Comparison of ENCODE assay signal across 8 mouse cellular contexts in the genomic region with DNA sequence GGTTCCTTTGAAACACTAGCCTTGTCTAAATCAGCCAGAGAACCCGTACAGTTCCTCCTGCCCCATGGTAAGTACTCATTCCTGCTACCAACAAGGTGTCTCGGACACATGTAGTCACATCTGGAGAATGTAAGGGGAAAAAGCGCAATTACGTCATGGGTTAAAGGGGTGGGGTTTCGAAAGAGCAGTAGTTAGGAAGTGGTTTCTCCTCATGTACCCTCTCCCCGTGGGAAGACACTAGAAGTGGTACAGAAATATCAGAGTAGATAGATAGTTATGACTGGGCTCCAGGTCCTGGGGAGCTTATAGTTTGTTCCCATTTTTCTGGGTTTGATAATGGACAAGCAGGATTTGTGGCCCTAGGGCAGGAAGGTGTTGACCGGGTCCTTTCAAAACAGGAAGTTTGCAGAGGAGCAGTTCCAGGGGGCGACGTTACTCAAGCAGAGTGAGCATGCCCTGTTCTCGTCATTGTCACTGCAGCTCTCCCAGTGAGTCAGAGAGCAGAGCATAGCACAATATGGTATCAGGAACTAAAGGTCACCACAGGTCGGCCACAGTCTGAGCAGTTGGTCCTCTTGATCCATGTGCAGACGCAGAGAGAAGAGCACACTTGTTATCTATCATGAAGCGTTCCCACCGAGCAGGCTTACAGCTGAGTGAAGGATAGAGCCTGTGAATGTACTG. TPM values are rescaled to one million over a fixed set of nuclear protein-coding genes. Genes with fewer than 3 reads are reported as not detected.
DNase-seq lines count a peak whose midpoint lies in the region; ATAC-seq and TF ChIP-seq lines count a peak whose summit lies in the region.
"Had no signal": no experiment of that assay in that cellular context is flagged by ENCODE, and none has a peak within 500 bp of the region (broad histone marks: within the 10 kb centered on the region; RNA-seq: fewer than 3 reads in every experiment).

No protein-coding gene starts in this region.

- no peaks in the 10 kb centered on the region for H3K9me3 ChIP-seq in kidney, embryonic 14.5 days (ENCODE audit: control insufficient read depth, low read length)
- no peaks in the 10 kb centered on the region for H3K9me3 ChIP-seq in CH12.LX (replicated peaks; ENCODE audit: low read length)

- no peaks in the 10 kb centered on the region; the same call in 1 of the 2 replicates for H3K36me3 ChIP-seq in kidney, adult 2 months (ENCODE audit: control insufficient read depth, insufficient read depth, low read length)
- peaks cover 6% of the 10 kb centered on the region; the same call in 1 of the 2 replicates for H3K36me3 ChIP-seq in kidney, embryonic 14.5 days (ENCODE audit: control insufficient read depth, insufficient read depth, low read length)
- peaks cover 6 to 31% of the 10 kb centered on the region in 2 experiments for H3K36me3 ChIP-seq in CH12.LX (replicated peaks in 1 of 2; ENCODE audit: control insufficient read depth in 1 of 2, insufficient read depth in 1 of 2, low read length in 1 of 2)

- TF ChIP-seq EP300 in CH12.LX (IDR thresholded peaks at IDR 0.05; ENCODE audit: low read length) = peak; percentile 35; the same call in 1 of the 2 replicates

- no peak for TF ChIP-seq POLR2A in kidney, adult 2 months (IDR thresholded peaks at IDR 0.05; ENCODE audit: low read depth, low read length)
- TF ChIP-seq POLR2A in CH12.LX (IDR thresholded peaks at IDR 0.05; ENCODE audit: low read depth, low read length) = peak; percentile 41; the same call in 1 of the 2 replicates

- no peak for ATAC-seq in kidney, embryonic 14.5 days (ENCODE audit: low FRiP score, low TSS enrichment)
- ATAC-seq in megakaryocyte-erythroid progenitor cell, adult 5-6 weeks (replicated peaks; ENCODE audit: low FRiP score, low TSS enrichment, poor library complexity, severe bottlenecking) = 0 out of 2 replicates have a peak, but pooled peaks have one; percentile 21

- no peaks in the 10 kb centered on the region for H3K4me1 ChIP-seq in kidney, adult 2 months (ENCODE audit: control insufficient read depth, insufficient read depth, low read length)
- H3K4me1 ChIP-seq in kidney, embryonic 14.5 days (ENCODE audit: control insufficient read depth, insufficient read depth, low read length) = no peaks in the 10 kb centered on the region
- H3K4me1 ChIP-seq in CH12.LX (ENCODE audit: control insufficient read depth in 1 of 2, insufficient read depth in 2 of 2) = peaks cover 3 to 18% of the 10 kb centered on the region in 2 experiments; a peak in 3 of 4 replicates

- H3K4me2 ChIP-seq in kidney, embryonic 14.5 days (replicated peaks; ENCODE audit: low read depth, low read length) = no peak overlapping the region
- H3K4me2 ChIP-seq in CH12.LX (ENCODE audit: insufficient read depth, low read depth, poor library complexity, severe bottlenecking) = peak overlapping the region; percentile 35; the same call in 1 of the 2 replicates

- dilution Hi-C loops in CH12.LX (cut with MboI; ENCODE audit: extremely low pct_ligation_motif_present, extremely low pct_unique_long_range_greater_than_20kb, low sequenced_read_pairs) = no loop called here

- TF ChIP-seq CTCF in kidney, adult 2 months (conservative IDR thresholded peaks at IDR 0.05; ENCODE audit: insufficient read depth, insufficient read length, low read depth, low read length) = no peak
- TF ChIP-seq CTCF in CH12.LX (conservative IDR thresholded peaks at IDR 0.05 in 1 of 2, IDR thresholded peaks at IDR 0.05 in 1 of 2; ENCODE audit: low read depth in 2 of 2, low read length in 2 of 2) = peak in 1 of 2 experiments; percentile 9; a peak in 1 of 4 replicates

- no peaks in the 10 kb centered on the region for H3K79me2 ChIP-seq in CH12.LX (replicated peaks; ENCODE audit: control insufficient read depth, extremely low read depth, insufficient read depth, poor library complexity, severe bottlenecking)

- no peak for TF ChIP-seq RAD21 in CH12.LX (IDR thresholded peaks at IDR 0.05; ENCODE audit: low read depth, low read length)

- H3K27me3 ChIP-seq in kidney, adult 2 months (replicated peaks; ENCODE audit: control insufficient read depth, insufficient read depth, low read length) = no peaks in the 10 kb centered on the region
- H3K27me3 ChIP-seq in kidney, embryonic 14.5 days (ENCODE audit: control insufficient read depth, insufficient read depth, low read length) = no peaks in the 10 kb centered on the region
- H3K27me3 ChIP-seq in CH12.LX (replicated peaks) = no peaks in the 10 kb centered on the region

- in situ Hi-C loops in CH12.LX (cut with MboI; ENCODE audit: low pct_ligation_motif_present, low pct_unique_long_range_greater_than_20kb, low sequenced_read_pairs) = loop anchor here (25.0 kb wide), 3 partner anchors 455 to 1005 kb away; partner anchors contain the start of genes Aadat and Gm10283

- intact Hi-C loops in gastrocnemius, postnatal 14 days (cut with DNase I; ENCODE audit: low total_unique reads) = no loop called here

- no peak overlapping the region for H3K27ac ChIP-seq in kidney, adult 2 months (ENCODE audit: insufficient read depth, low read depth, low read length)
- H3K27ac ChIP-seq in kidney, embryonic 14.5 days (ENCODE audit: low read depth, low read length) = no peak overlapping the region
- no peak overlapping the region for H3K27ac ChIP-seq in CH12.LX (ENCODE audit: insufficient read depth, low read depth)

- no peak overlapping the region for H3K4me3 ChIP-seq in kidney, adult 2 months (ENCODE audit: insufficient read depth, low read depth, low read length)
- H3K4me3 ChIP-seq in kidney, embryonic 14.5 days (ENCODE audit: low read length) = no peak overlapping the region
- H3K4me3 ChIP-seq in CH12.LX (replicated peaks in 1 of 3; ENCODE audit: low read depth in 2 of 3, low read length in 2 of 3, poor library complexity in 1 of 3) = peak overlapping the region in 1 of 3 experiments; percentile 18

- no peak overlapping the region for H3K9ac ChIP-seq in kidney, embryonic 14.5 days (ENCODE audit: low read depth, low read length)
- no peak overlapping the region for H3K9ac ChIP-seq in CH12.LX (ENCODE audit: insufficient read depth, low read depth)

- peak; percentile 24 for DNase-seq in kidney, adult 2 months
- DNase-seq in CH12.LX (ENCODE audit: extremely low read depth) = peak; percentile 74
- DNase-seq in ZHBTc4 (ENCODE audit: low read depth, low spot score) = peak; percentile 23
- no peak for DNase-seq in gastrocnemius, postnatal 14 days
- no peak for DNase-seq in testis, postnatal 14 days (ENCODE audit: low spot score)
- DNase-seq: lung, adult 18-20 months had no signal

- 64% methylated on average over 14 of the region's 14 CpGs for WGBS in kidney, adult 2 months
- 76% methylated on average over 14 of the region's 14 CpGs for WGBS in kidney, embryonic 14.5 days

TF ChIP-seq in CH12.LX, 34 proteins besides CTCF, POLR2A, EP300 and RAD21:
- peak; percentile 48; the same call in 1 of the 2 replicates for TF ChIP-seq ELF1 (IDR thresholded peaks at IDR 0.05; ENCODE audit: low read depth, low read length)
- 0 out of 2 replicates have a peak, but pooled peaks have one; percentile 12 for TF ChIP-seq MAX (IDR thresholded peaks at IDR 0.05; ENCODE audit: low read length)
- peak; percentile 45; the same call in 1 of the 2 replicates for TF ChIP-seq NRF1 (IDR thresholded peaks at IDR 0.05; ENCODE audit: low read depth, low read length)
- TF ChIP-seq UBTF (IDR thresholded peaks at IDR 0.05; ENCODE audit: low read depth, low read length) = no peak
- 0 out of 2 replicates have a peak, but pooled peaks have one; percentile 17 for TF ChIP-seq JUND (conservative IDR thresholded peaks at IDR 0.05; ENCODE audit: low read depth, low read length)
- TF ChIP-seq MYC (IDR thresholded peaks at IDR 0.05; ENCODE audit: low read depth, low read length) = peak; percentile 40; the same call in 1 of the 2 replicates
- TF ChIP-seq TBP (conservative IDR thresholded peaks at IDR 0.05; ENCODE audit: low read depth, low read length) = no peak
- TF ChIP-seq IRF4 (IDR thresholded peaks at IDR 0.05; ENCODE audit: low read depth, low read length) = peak; percentile 55; the same call in 1 of the 2 replicates
- TF ChIP-seq TCF12 (IDR thresholded peaks at IDR 0.05; ENCODE audit: low read depth, low read length) = 0 out of 2 replicates have a peak, but pooled peaks have one; percentile 28

RNA-seq across cellular contexts. Expression of gene Cbr4, which starts 30.1 kb away (rescaled TPM):
- 13.3 and 18.1 TPM in 2 replicates for polyA plus RNA-seq in kidney, adult 2 months (2012; rRNA removed)
- 30.6 and 40.2 TPM in 2 replicates for polyA plus RNA-seq in kidney, embryonic 14.5 days (2014; fragmentation: Nextera tagmentation; extraction: Ambion mirVana)
- 35.1 and 40.2 TPM in 2 replicates for total RNA-seq in CH12.LX (2012; rRNA removed)
- 59.1 and 66.3 TPM in 2 replicates for total RNA-seq in CH12.LX (2014; rRNA removed)
- polyA plus RNA-seq in CH12.LX (2012; ENCODE audit: insufficient read length, low read depth) = 37.0 and 43.1 TPM in 2 replicates
- 13.0 and 31.4 TPM in 2 replicates for total RNA-seq in megakaryocyte-erythroid progenitor cell, adult 5-6 weeks (2014; fragmentation: Nextera tagmentation)
- 54.0 and 56.1 TPM in 2 replicates for total RNA-seq in megakaryocyte-erythroid progenitor cell, adult 5-6 weeks (2017)
- 10 to 100 TPM; 32.1 to 36.7 TPM for total RNA-seq in gastrocnemius, postnatal 14 days (2021)

Comparison
In these comparisons a context has a peak if more than half of its experiments do, and no peak if none do; other contexts are left out.
1. DNase-seq: peak in kidney, adult 2 months (single experiment), CH12.LX (single experiment) and ZHBTc4 (single experiment); none in gastrocnemius, postnatal 14 days (single experiment) and testis, postnatal 14 days (single experiment).